ENCODE assay signal across 9 mouse cellular contexts in genomic region chr17:28244714-28245113, GRCm38 (mm10). TPM values are rescaled to one million over a fixed set of nuclear protein-coding genes. Genes with fewer than 3 reads are reported as not detected.
A peak's percentile ranks its signal among the peaks of the same experiment; 100 is the strongest.
DNase-seq lines count a peak whose midpoint lies in the region; ATAC-seq and TF ChIP-seq lines count a peak whose summit lies in the region.
"Had no signal": no experiment of that assay in that cellular context is flagged by ENCODE, and none has a peak within 500 bp of the region (broad histone marks: within the 10 kb centered on the region; RNA-seq: fewer than 3 reads in every experiment).

No protein-coding gene starts in this region.

- H3K27me3 ChIP-seq in heart, embryonic 12.5 days (replicated peaks): no peaks in the 10 kb centered on the region
- H3K27me3 ChIP-seq in stomach, postnatal 0 days (ENCODE audit: control insufficient read depth, insufficient read depth, low read length): no peaks in the 10 kb centered on the region

- TF ChIP-seq CTCF in stomach, postnatal 0 days (IDR thresholded peaks at IDR 0.05; ENCODE audit: low read depth): no peak

- intact Hi-C loops in heart, postnatal 36 days (cut with DNase I): no loop called here

- no peak overlapping the region for H3K4me3 ChIP-seq in heart, embryonic 12.5 days
- no peak overlapping the region for H3K4me3 ChIP-seq in stomach, postnatal 0 days (ENCODE audit: low read depth, low read length)

- H3K36me3 ChIP-seq in heart, embryonic 12.5 days: peaks cover 22% of the 10 kb centered on the region
- peaks cover 11% of the 10 kb centered on the region; the same call in 1 of the 2 replicates for H3K36me3 ChIP-seq in stomach, postnatal 0 days (ENCODE audit: control insufficient read depth, insufficient read depth, low read length)

- H3K27ac ChIP-seq in heart, embryonic 12.5 days (ENCODE audit: poor library complexity, severe bottlenecking): peak overlapping the region; percentile 61
- H3K27ac ChIP-seq in stomach, postnatal 0 days (replicated peaks): no peak overlapping the region

- H3K9ac ChIP-seq in heart, embryonic 12.5 days: 0 out of 2 replicates have a peak overlapping the region, but pooled peaks have one; percentile 6
- no peak overlapping the region for H3K9ac ChIP-seq in stomach, postnatal 0 days (ENCODE audit: low read length)

- no peaks in the 10 kb centered on the region for H3K9me3 ChIP-seq in heart, embryonic 12.5 days (replicated peaks)
- H3K9me3 ChIP-seq in stomach, postnatal 0 days (ENCODE audit: control insufficient read depth, low read length): no peaks in the 10 kb centered on the region

- H3K4me2 ChIP-seq in heart, embryonic 12.5 days: no peak overlapping the region
- H3K4me2 ChIP-seq in stomach, postnatal 0 days (replicated peaks; ENCODE audit: low read depth): no peak overlapping the region

- TF ChIP-seq EP300 in stomach, postnatal 0 days (optimal IDR thresholded peaks at IDR 0.05): no peak

- ATAC-seq in heart, embryonic 12.5 days (ENCODE audit: insufficient number of reproducible peaks, low FRiP score): no peak
- ATAC-seq in stomach, postnatal 0 days (ENCODE audit: low FRiP score, low TSS enrichment): peak; percentile 23; the same call in 1 of the 2 replicates
- ATAC-seq: inflammation-experienced regulatory T-cells, adult 6 months had no signal

- 36% methylated on average over 6 of the region's 6 CpGs for WGBS in heart, embryonic 12.5 days
- WGBS in stomach, postnatal 0 days: 41% methylated on average over 6 of the region's 6 CpGs

- peaks cover 51% of the 10 kb centered on the region for H3K4me1 ChIP-seq in heart, embryonic 12.5 days (replicated peaks)
- no peaks in the 10 kb centered on the region for H3K4me1 ChIP-seq in stomach, postnatal 0 days (replicated peaks; ENCODE audit: control insufficient read depth, insufficient read depth)

- no peak for DNase-seq in heart, postnatal 36 days
- peak; percentile 56 for DNase-seq in right cerebral cortex, postnatal 14 days
- no peak for DNase-seq in right cerebral cortex, adult 2 months (ENCODE audit: low spot score in 2 of 2)
- DNase-seq in layer of hippocampus, postnatal 14 days (ENCODE audit: low spot score in 2 of 2): peak; percentile 49 to 66
- no peak for DNase-seq in stomach, postnatal 0 days (ENCODE audit: low spot score)
- DNase-seq in c-Kit-positive CD71-positive TER-119-positive erythroid progenitor cells, embryonic 14.5 days (ENCODE audit: low spot score): no peak
- DNase-seq in heart, adult 9 months (ENCODE audit: low spot score in 2 of 2): no peak

RNA-seq across cellular contexts. Expression of gene Ppard, which starts 12.2 kb away (rescaled TPM):
- 1.1 and 1.4 TPM in 2 replicates for polyA plus RNA-seq in heart, embryonic 12.5 days (2016; fragmentation: Nextera tagmentation; extraction: Ambion mirVana)
- 10 to 100 TPM; 33.3 to 40.1 TPM for total RNA-seq in heart, postnatal 36 days (2021)
- 10 to 100 TPM; 27.1 to 28.9 TPM for total RNA-seq in layer of hippocampus, postnatal 14 days (2021)
- polyA plus RNA-seq in stomach, postnatal 0 days (2015; fragmentation: Nextera tagmentation; extraction: Ambion mirVana): 3.1 and 3.4 TPM in 2 replicates

RNA-seq across cellular contexts. Expression of gene Def6, which starts 37.1 kb away (rescaled TPM):
- polyA plus RNA-seq in heart, embryonic 12.5 days (2016; fragmentation: Nextera tagmentation; extraction: Ambion mirVana): 3.3 and 4.9 TPM in 2 replicates
- total RNA-seq in heart, postnatal 36 days (2021): 1 to 10 TPM; 3.1 to 3.2 TPM
- total RNA-seq in layer of hippocampus, postnatal 14 days (2021): 1 to 10 TPM; 3.7 to 3.9 TPM
- polyA plus RNA-seq in stomach, postnatal 0 days (2015; fragmentation: Nextera tagmentation; extraction: Ambion mirVana): 11.4 and 12.0 TPM in 2 replicates

Comparison
In these comparisons a context has a peak if more than half of its experiments do, and no peak if none do; other contexts are left out.
1. DNase-seq: peak in right cerebral cortex, postnatal 14 days (single experiment) and layer of hippocampus, postnatal 14 days (2 of 2); none in heart, postnatal 36 days (0 of 2), right cerebral cortex, adult 2 months (0 of 2), stomach, postnatal 0 days (single experiment), c-Kit-positive CD71-positive TER-119-positive erythroid progenitor cells, embryonic 14.5 days (single experiment) and heart, adult 9 months (0 of 2).